Mouse (Mus musculus) neural tube, embryonic 11.5 days (tissue): Measurements from ENCODE around the gene Rbm28. TPM values are rescaled to one million over a fixed set of nuclear protein-coding genes. Genes with fewer than 3 reads are reported as not detected.

Experiments
- ATAC-seq: fragments of 200-750 bp; cut with Nextera tagmentation; 2 replicates; pipeline ENCODE4 v1.8.0; 2017; ENCODE audit warnings: moderate number of reproducible peaks, mild to moderate bottlenecking, moderate TSS enrichment, moderate library complexity; ENCODE audit not compliant: insufficient read depth, low FRiP score, low TSS enrichment
- DNase-seq: peaks from one replicate; pipeline ENCODE4 v3.0.0-alpha.2; 2015; ENCODE audit warnings: low spot score
- H3K27ac ChIP-seq: fragments of 300-500 bp; sonication (generic); 2 replicates; pipeline ENCODE4 v1.5.1; 2014; ENCODE audit warnings: low read depth, mild to moderate bottlenecking, low read length
- H3K27me3 ChIP-seq: fragments of 300-500 bp; sonication (generic); 2 replicates; pipeline ENCODE4 v1.6.1; 2014; ENCODE audit warnings: mild to moderate bottlenecking, low read length, mixed read lengths; ENCODE audit not compliant: control insufficient read depth, insufficient read depth
- H3K36me3 ChIP-seq: fragments of 300-500 bp; sonication (generic); 2 replicates; pipeline ENCODE4 v1.6.1; 2014; ENCODE audit warnings: mild to moderate bottlenecking, low read length, moderate library complexity, mixed read lengths; ENCODE audit not compliant: control insufficient read depth, insufficient read depth
- H3K4me1 ChIP-seq: fragments of 300-500 bp; sonication (generic); 2 replicates; pipeline ENCODE4 v1.6.1; 2014; ENCODE audit warnings: low read length, mixed read lengths; ENCODE audit not compliant: control insufficient read depth, insufficient read depth
- H3K4me2 ChIP-seq: fragments of 300-500 bp; sonication (generic); 2 replicates; pipeline ENCODE4 v1.6.1; 2014; ENCODE audit warnings: low read depth, mild to moderate bottlenecking, moderate library complexity
- H3K4me3 ChIP-seq: fragments of 300-500 bp; sonication (generic); 2 replicates; pipeline ENCODE4 v1.5.1; 2014; ENCODE audit warnings: low read depth, low read length
- H3K9ac ChIP-seq: fragments of 300-500 bp; sonication (generic); 2 replicates; pipeline ENCODE4 v1.6.1; 2014; ENCODE audit warnings: mild to moderate bottlenecking, low read length
- H3K9me3 ChIP-seq: fragments of 300-500 bp; sonication (generic); 2 replicates; pipeline ENCODE4 v1.6.1; 2016; ENCODE audit warnings: low read length; ENCODE audit not compliant: control insufficient read depth
- WGBS: fragments of 180-500 bp; shearing (Covaris S2); extraction: QIAGEN DNeasy Blood & Tissue Kit; methylation state at CpG from one replicate; pipeline ENCODE4 v1.1.7; 2014; 5-methylcytosine and 5-hydroxymethylcytosine counted together
- polyA plus RNA-seq: library from polyadenylated mRNA; unstranded; fragments of >200 nt; fragmentation: Nextera tagmentation; extraction: Ambion mirVana; gene quantifications from 2 replicates; pipeline ENCODE4 v1.2.1, GENCODE M21; 2014

Rbm28 gene
- polyA plus RNA-seq, 1 experiment from 2014 or later: 70.7 TPM

- no peak for DNase-seq
- Histone ChIP-seq H3K9ac (peak overlapping the region; percentile 10; the same call in 1 of the 2 replicates), H3K27me3 (peaks cover 13% of the 10 kb centered on the region)
Observed at GRCm38 (mm10) chr6:29177901-29178879, 13.4 kb upstream of the Rbm28 start.

GRCm38 (mm10) chr6:29175113-29175512 lies 10.3 kb upstream of the Rbm28 start:
- H3K9ac ChIP-seq: no peak overlapping the region
- ATAC-seq (no peak), DNase-seq (no peak)
- H3K27ac ChIP-seq: no peak overlapping the region
- no peak overlapping the region for H3K4me2 ChIP-seq
- peaks cover 14% of the 10 kb centered on the region for H3K4me1 ChIP-seq
- no peaks in the 10 kb centered on the region for H3K9me3 ChIP-seq
- no peak overlapping the region for H3K4me3 ChIP-seq
- H3K36me3 ChIP-seq: no peaks in the 10 kb centered on the region
- 80% methylated on average over 3 of the region's 3 CpGs for WGBS
- peaks cover 24% of the 10 kb centered on the region for H3K27me3 ChIP-seq

More at GRCm38 (mm10) chr6:29177901-29178879, 13.4 kb upstream of the Rbm28 start:
- ATAC-seq: peak; percentile 62
- no peak overlapping the region for H3K27ac ChIP-seq
- peak overlapping the region; percentile 58 for H3K4me3 ChIP-seq
- H3K4me2 ChIP-seq: peak overlapping the region; percentile 91
- no peaks in the 10 kb centered on the region for H3K36me3 ChIP-seq
- WGBS: 16% methylated on average over 17 of the region's 17 CpGs
- H3K4me1 ChIP-seq: peaks cover 8% of the 10 kb centered on the region
- no peaks in the 10 kb centered on the region for H3K9me3 ChIP-seq

- peaks cover 31% of the 10 kb centered on the region for H3K27me3 ChIP-seq
- no peak overlapping the region for H3K27ac ChIP-seq
- no peaks in the 10 kb centered on the region for H3K36me3 ChIP-seq
- H3K4me1 ChIP-seq: peaks cover 14% of the 10 kb centered on the region
- no peak overlapping the region for H3K4me2 ChIP-seq
- no peak overlapping the region for H3K4me3 ChIP-seq
- no peaks in the 10 kb centered on the region for H3K9me3 ChIP-seq
- 6% methylated on average over 7 of the region's 7 CpGs for WGBS
- no peak overlapping the region for H3K9ac ChIP-seq
- DNase-seq (no peak), ATAC-seq (no peak)
Observed at GRCm38 (mm10) chr6:29174368-29174767, 9.6 kb upstream of the Rbm28 start.

- H3K4me3 ChIP-seq: peak overlapping the region; percentile 44
- peaks cover 43% of the 10 kb centered on the region for H3K27me3 ChIP-seq
- no peaks in the 10 kb centered on the region for H3K36me3 ChIP-seq
- under 1% methylated on average over 40 of the region's 40 CpGs for WGBS
- DNase-seq: peak; percentile 90
- H3K27ac ChIP-seq: no peak overlapping the region
- peak overlapping the region; percentile 91 for H3K4me2 ChIP-seq
- no peaks in the 10 kb centered on the region for H3K9me3 ChIP-seq
- ATAC-seq: peak; percentile 74
- peaks cover 8% of the 10 kb centered on the region; the same call in 1 of the 2 replicates for H3K4me1 ChIP-seq
- peak overlapping the region; percentile 57 for H3K9ac ChIP-seq
Observed at GRCm38 (mm10) chr6:29170952-29171388, 6.2 kb upstream of the Rbm28 start.

- Histone ChIP-seq H3K4me3 (peak overlapping the region; percentile 44), H3K36me3 (no peaks in the 10 kb centered on the region), H3K27me3 (peaks cover 40% of the 10 kb centered on the region), H3K9me3 (no peaks in the 10 kb centered on the region), H3K4me2 (peak overlapping the region; percentile 91), H3K4me1 (peaks cover 8% of the 10 kb centered on the region; the same call in 1 of the 2 replicates), H3K27ac (no peak overlapping the region), H3K9ac (peak overlapping the region; percentile 57)
- ATAC-seq (peak; percentile 60; the same call in 1 of the 2 replicates), DNase-seq (peak; percentile 63)
- WGBS: under 1% methylated on average over 56 of the region's 63 CpGs
Observed at GRCm38 (mm10) chr6:29170063-29170921, 5.5 kb upstream of the Rbm28 start.

- no peaks in the 10 kb centered on the region for H3K36me3 ChIP-seq
- no peak for ATAC-seq
- H3K9ac ChIP-seq: peak overlapping the region; percentile 57; the same call in 1 of the 2 replicates
- no peaks in the 10 kb centered on the region for H3K9me3 ChIP-seq
- WGBS: 3% methylated on average over 11 of the region's 12 CpGs
- peaks cover 40% of the 10 kb centered on the region for H3K27me3 ChIP-seq
- H3K4me2 ChIP-seq: peak overlapping the region; percentile 91
- no peak for DNase-seq
- peaks cover 11% of the 10 kb centered on the region; the same call in 1 of the 2 replicates for H3K4me1 ChIP-seq
- no peak overlapping the region for H3K27ac ChIP-seq
- peak overlapping the region; percentile 44 for H3K4me3 ChIP-seq
Observed at GRCm38 (mm10) chr6:29169675-29170062, 4.9 kb upstream of the Rbm28 start.

- H3K9me3 ChIP-seq: no peaks in the 10 kb centered on the region
- ATAC-seq (no peak), DNase-seq (no peak)
- H3K4me2 ChIP-seq: no peak overlapping the region
- no peak overlapping the region for H3K27ac ChIP-seq
- peaks cover 11% of the 10 kb centered on the region; the same call in 1 of the 2 replicates for H3K4me1 ChIP-seq
- no peaks in the 10 kb centered on the region for H3K36me3 ChIP-seq
- H3K27me3 ChIP-seq: peaks cover 38% of the 10 kb centered on the region
- H3K4me3 ChIP-seq: no peak overlapping the region
- 58% methylated on average over 2 of the region's 2 CpGs for WGBS
- no peak overlapping the region for H3K9ac ChIP-seq
Observed at GRCm38 (mm10) chr6:29168871-29169270, 4.1 kb upstream of the Rbm28 start.

GRCm38 (mm10) chr6:29166196-29166595 lies 1.4 kb upstream of the Rbm28 start:
- ATAC-seq: no peak
- H3K36me3 ChIP-seq: no peaks in the 10 kb centered on the region

More at GRCm38 (mm10) chr6:29166196-29166595, 1.4 kb upstream of the Rbm28 start:
- Histone ChIP-seq H3K9me3 (no peaks in the 10 kb centered on the region), H3K4me1 (peaks cover 11% of the 10 kb centered on the region; the same call in 1 of the 2 replicates), H3K27ac (no peak overlapping the region), H3K27me3 (peaks cover 30% of the 10 kb centered on the region), H3K4me2 (no peak overlapping the region), H3K9ac (no peak overlapping the region), H3K4me3 (no peak overlapping the region)
- 10% methylated on average over 1 of the region's 1 CpGs for WGBS
- DNase-seq: peak; percentile 38
